Mouse (Mus musculus) liver, postnatal 0 days (tissue): ENCODE data around the gene Ubash3a. TPM values are rescaled to one million over a fixed set of nuclear protein-coding genes. Genes with fewer than 3 reads are reported as not detected.

ENCODE experiments used
- ATAC-seq: fragments of 200-750 bp; cut with Nextera tagmentation; 2 replicates; pipeline ENCODE4 v1.8.0; 2017; ENCODE audit warnings: mild to moderate bottlenecking, moderate library complexity
- DNase-seq: peaks from one replicate; pipeline ENCODE4 v3.0.0-alpha.2; 2016
- H3K27ac ChIP-seq: fragments of 300-500 bp; sonication (generic); 2 replicates; pipeline ENCODE4 v1.5.1; 2014; ENCODE audit warnings: antibody characterized with exemption, moderate library complexity, mild to moderate bottlenecking, low read depth
- H3K27me3 ChIP-seq: fragments of 300-500 bp; sonication (generic); 2 replicates; pipeline ENCODE4 v1.6.1; 2014; ENCODE audit warnings: low read length, control low read depth, mixed read lengths; ENCODE audit not compliant: insufficient read depth
- H3K36me3 ChIP-seq: fragments of 300-500 bp; sonication (generic); replicated peaks from 2 replicates; pipeline ENCODE4 v1.6.1; 2014; ENCODE audit warnings: mild to moderate bottlenecking, control low read depth, low read length, moderate library complexity, mixed read lengths; ENCODE audit not compliant: insufficient read depth
- H3K4me1 ChIP-seq: fragments of 300-500 bp; sonication (generic); 2 replicates; pipeline ENCODE4 v1.6.1; 2014; ENCODE audit warnings: antibody characterized with exemption, mild to moderate bottlenecking, control low read depth; ENCODE audit not compliant: insufficient read depth
- H3K4me2 ChIP-seq: fragments of 300-500 bp; sonication (generic); 2 replicates; pipeline ENCODE4 v1.6.1; 2014; ENCODE audit warnings: low read depth, mild to moderate bottlenecking, low read length, moderate library complexity, mixed read lengths
- H3K4me3 ChIP-seq: fragments of 300-500 bp; sonication (generic); 2 replicates; pipeline ENCODE4 v1.5.1; 2014; ENCODE audit warnings: low read depth, low read length
- H3K9ac ChIP-seq: fragments of 300-500 bp; sonication (generic); replicated peaks from 2 replicates; pipeline ENCODE4 v1.6.1; 2014; ENCODE audit warnings: mild to moderate bottlenecking, moderate library complexity
- H3K9me3 ChIP-seq: fragments of 300-500 bp; sonication (generic); 2 replicates; pipeline ENCODE4 v1.6.1; 2016; ENCODE audit warnings: mild to moderate bottlenecking, control low read depth, low read length, mixed read lengths
- CTCF ChIP-seq: sonication (generic); IDR thresholded peaks from 2 replicates; pipeline ENCODE4 v1.5.1; 2016; ENCODE audit warnings: antibody characterized with exemption, low read depth
- EP300 ChIP-seq: IDR thresholded peaks from 2 replicates; pipeline ENCODE4 v1.6.1; 2016; ENCODE audit warnings: antibody characterized with exemption, low read depth, mild to moderate bottlenecking
- WGBS: fragments of 180-500 bp; shearing (Covaris S2); extraction: QIAGEN DNeasy Blood & Tissue Kit; methylation state at CpG from one replicate; pipeline ENCODE4 v1.1.7; 2014; ENCODE audit not compliant: insufficient replicate concordance; 5-methylcytosine and 5-hydroxymethylcytosine counted together
- polyA plus RNA-seq: library from polyadenylated mRNA; unstranded; fragments of >200 nt; fragmentation: Nextera tagmentation; extraction: Ambion mirVana; gene quantifications from 2 replicates; pipeline ENCODE4 v1.2.1, GENCODE M21; 2015

The Ubash3a gene
- polyA plus RNA-seq, 1 experiment from 2014 or later, result 4.6 TPM

DNA sequence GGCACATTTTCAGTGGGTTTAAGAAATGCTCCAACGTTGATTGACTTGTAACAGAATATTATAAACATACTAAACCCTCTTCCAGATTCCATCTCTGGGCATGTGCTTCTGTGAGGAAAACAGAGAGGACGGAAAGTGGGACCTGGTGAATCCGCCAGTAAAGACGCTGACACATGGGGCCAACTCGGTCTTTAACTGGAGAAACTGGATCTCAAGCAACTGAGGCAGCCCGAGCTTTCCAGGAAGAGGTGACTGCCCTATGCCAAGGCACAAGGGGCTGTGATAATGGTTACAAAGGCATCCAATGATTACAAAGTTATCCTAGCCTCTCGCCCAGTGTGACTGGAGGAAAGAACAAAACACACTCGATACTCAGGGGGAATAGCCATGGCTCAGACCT is 33.5 kb downstream of the Ubash3a start:
- no peaks in the 10 kb centered on the region for H3K27me3 ChIP-seq

GRCm38 (mm10) chr17:31242764-31243163 is 35.1 kb downstream of the Ubash3a start:
- no peaks in the 10 kb centered on the region for H3K27me3 ChIP-seq
- TF ChIP-seq CTCF (peak; percentile 38), EP300 (no peak)
- no peaks in the 10 kb centered on the region for H3K4me1 ChIP-seq
- no peak overlapping the region for H3K9ac ChIP-seq
- no peak overlapping the region for H3K4me2 ChIP-seq
- H3K4me3 ChIP-seq, result no peak overlapping the region
- no peaks in the 10 kb centered on the region; the same call in 1 of the 2 replicates for H3K36me3 ChIP-seq
- peaks cover 3% of the 10 kb centered on the region; the same call in 1 of the 2 replicates for H3K9me3 ChIP-seq
- no peak overlapping the region for H3K27ac ChIP-seq
- ATAC-seq (no peak), DNase-seq (no peak)
- WGBS, result 20% methylated on average over 1 of the region's 1 CpGs

More for the DNA sequence above, 33.5 kb downstream of the Ubash3a start:
- no peak for TF ChIP-seq EP300
- no peak for TF ChIP-seq CTCF
- DNase-seq (no peak), ATAC-seq (no peak)
- H3K36me3 ChIP-seq, result peaks cover 5% of the 10 kb centered on the region; the same call in 1 of the 2 replicates
- no peak overlapping the region for H3K9ac ChIP-seq
- no peak overlapping the region for H3K4me2 ChIP-seq
- H3K4me1 ChIP-seq, result no peaks in the 10 kb centered on the region
- no peak overlapping the region for H3K27ac ChIP-seq
- no peak overlapping the region for H3K4me3 ChIP-seq
- WGBS, result 70% methylated on average over 8 of the region's 8 CpGs
- H3K9me3 ChIP-seq, result peaks cover 3% of the 10 kb centered on the region; the same call in 1 of the 2 replicates

- Histone ChIP-seq H3K4me3 (no peak overlapping the region), H3K4me1 (no peaks in the 10 kb centered on the region), H3K27me3 (no peaks in the 10 kb centered on the region), H3K36me3 (no peaks in the 10 kb centered on the region), H3K4me2 (no peak overlapping the region), H3K9me3 (peaks cover 3% of the 10 kb centered on the region; the same call in 1 of the 2 replicates), H3K9ac (no peak overlapping the region), H3K27ac (no peak overlapping the region)
- DNase-seq (peak; percentile 37), ATAC-seq (peak; percentile 45; the same call in 1 of the 2 replicates)
- WGBS, result 40% methylated on average over 5 of the region's 5 CpGs
- peak; percentile 44; the same call in 1 of the 2 replicates for TF ChIP-seq EP300
- TF ChIP-seq CTCF, result no peak
Observed at GRCm38 (mm10) chr17:31245321-31245720, 37.6 kb downstream of the Ubash3a start.

DNA sequence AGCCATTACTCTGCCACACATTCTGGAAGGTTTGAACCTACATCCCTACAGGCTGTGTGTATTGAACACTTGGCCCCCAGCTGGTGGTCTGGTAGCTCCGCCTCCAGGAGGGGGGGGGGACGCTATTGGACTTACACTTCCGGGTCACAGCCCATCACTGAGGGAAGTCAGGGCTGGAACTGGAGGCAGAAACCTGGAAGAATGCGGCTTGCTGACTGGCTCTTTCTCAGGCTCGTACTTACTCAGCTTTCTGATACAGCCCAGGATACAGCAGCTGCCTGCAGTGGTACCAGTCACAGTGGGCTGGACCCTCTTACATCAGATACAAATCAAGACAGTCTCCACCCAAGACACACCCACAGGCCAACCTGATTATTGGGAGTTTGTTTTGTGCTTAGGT is 39.5 kb downstream of the Ubash3a start:
- H3K9ac ChIP-seq, result no peak overlapping the region
- no peaks in the 10 kb centered on the region for H3K36me3 ChIP-seq
- H3K9me3 ChIP-seq, result peaks cover 3% of the 10 kb centered on the region; the same call in 1 of the 2 replicates
- H3K4me3 ChIP-seq, result no peak overlapping the region
- no peak overlapping the region for H3K27ac ChIP-seq
- H3K4me1 ChIP-seq, result no peaks in the 10 kb centered on the region
- ATAC-seq (no peak), DNase-seq (no peak)
- TF ChIP-seq CTCF, result no peak
- no peak for TF ChIP-seq EP300
- no peaks in the 10 kb centered on the region for H3K27me3 ChIP-seq
- WGBS, result 47% methylated on average over 5 of the region's 5 CpGs
- H3K4me2 ChIP-seq, result no peak overlapping the region

- Histone ChIP-seq H3K4me2 (no peak overlapping the region), H3K27ac (no peak overlapping the region), H3K9ac (no peak overlapping the region), H3K4me1 (no peaks in the 10 kb centered on the region), H3K4me3 (no peak overlapping the region), H3K9me3 (no peaks in the 10 kb centered on the region), H3K27me3 (peaks cover 3% of the 10 kb centered on the region; the same call in 1 of the 2 replicates), H3K36me3 (no peaks in the 10 kb centered on the region)
- ATAC-seq (no peak), DNase-seq (no peak)
- WGBS, result 64% methylated on average over 5 of the region's 5 CpGs
- TF ChIP-seq CTCF, result no peak
- no peak for TF ChIP-seq EP300
Observed at GRCm38 (mm10) chr17:31253951-31254350, 46.3 kb downstream of the Ubash3a start.

DNA sequence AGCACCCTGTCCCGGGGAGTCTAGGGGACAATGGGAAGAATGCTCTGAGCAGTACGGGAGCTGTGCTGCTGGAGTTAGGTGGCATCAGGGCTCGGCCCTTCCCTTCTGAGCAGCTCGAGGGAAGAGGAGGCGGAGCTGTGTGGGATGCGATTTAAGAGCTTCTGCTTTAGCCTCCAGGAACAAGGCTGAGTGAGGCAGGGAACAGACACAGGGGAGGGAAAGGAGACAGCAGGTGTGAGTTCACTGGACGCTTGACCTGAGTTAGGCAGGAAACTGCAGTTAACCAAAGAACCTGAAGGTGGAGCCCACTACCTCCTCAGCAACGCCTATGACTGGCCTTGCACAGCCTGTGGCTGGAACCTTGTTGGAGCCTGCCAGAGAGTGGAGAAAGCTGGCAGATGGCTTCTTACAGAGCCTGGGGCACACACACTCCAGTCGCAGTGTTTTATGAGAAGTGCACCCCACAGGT is 46.8 kb downstream of the Ubash3a start:
- Histone ChIP-seq H3K4me2 (no peak overlapping the region), H3K9ac (no peak overlapping the region), H3K27me3 (peaks cover 3% of the 10 kb centered on the region; the same call in 1 of the 2 replicates), H3K4me1 (no peaks in the 10 kb centered on the region), H3K27ac (peak overlapping the region; percentile 29; the same call in 1 of the 2 replicates), H3K36me3 (no peaks in the 10 kb centered on the region), H3K4me3 (no peak overlapping the region), H3K9me3 (no peaks in the 10 kb centered on the region)
- peak; percentile 74 for DNase-seq
- TF ChIP-seq CTCF, result peak; percentile 89
- no peak for TF ChIP-seq EP300
- peak; percentile 77 for ATAC-seq
- WGBS, result 17% methylated on average over 9 of the region's 9 CpGs
